Mouse (Mus musculus): Measurements from ENCODE around the gene Aire. TPM values are rescaled to one million over a fixed set of nuclear protein-coding genes. Genes with fewer than 3 reads are reported as not detected.

Gene Aire
- polyA plus RNA-seq (2012; ENCODE audit: low replicate concordance), result 3.1 and 8.2 TPM in 2 replicates

DNA sequence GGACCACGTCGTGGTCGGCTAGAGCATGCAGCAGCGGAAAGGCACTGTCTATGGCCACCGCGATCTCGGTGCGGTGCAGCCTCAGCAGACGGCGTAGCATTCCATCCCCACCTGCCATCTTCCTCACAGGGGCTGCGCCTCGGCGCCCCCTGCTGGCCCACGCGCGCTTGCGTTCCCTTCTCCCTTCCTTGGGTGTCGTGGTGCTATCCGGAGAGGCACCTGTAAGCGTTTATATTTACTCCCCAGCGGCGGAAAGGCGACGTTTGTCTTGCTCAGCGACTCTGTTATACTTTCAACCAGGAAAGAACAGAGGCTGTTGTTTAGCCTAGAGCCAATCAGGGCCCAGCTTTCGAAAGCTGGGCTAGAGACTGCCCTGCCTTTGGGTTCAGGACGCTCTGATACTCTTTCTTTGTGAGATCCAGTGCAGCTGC is at the start of gene Aire:
Gene Aire, minus strand, starts transcription at position 205 of the 431 bp plus-strand sequence.

DNA sequence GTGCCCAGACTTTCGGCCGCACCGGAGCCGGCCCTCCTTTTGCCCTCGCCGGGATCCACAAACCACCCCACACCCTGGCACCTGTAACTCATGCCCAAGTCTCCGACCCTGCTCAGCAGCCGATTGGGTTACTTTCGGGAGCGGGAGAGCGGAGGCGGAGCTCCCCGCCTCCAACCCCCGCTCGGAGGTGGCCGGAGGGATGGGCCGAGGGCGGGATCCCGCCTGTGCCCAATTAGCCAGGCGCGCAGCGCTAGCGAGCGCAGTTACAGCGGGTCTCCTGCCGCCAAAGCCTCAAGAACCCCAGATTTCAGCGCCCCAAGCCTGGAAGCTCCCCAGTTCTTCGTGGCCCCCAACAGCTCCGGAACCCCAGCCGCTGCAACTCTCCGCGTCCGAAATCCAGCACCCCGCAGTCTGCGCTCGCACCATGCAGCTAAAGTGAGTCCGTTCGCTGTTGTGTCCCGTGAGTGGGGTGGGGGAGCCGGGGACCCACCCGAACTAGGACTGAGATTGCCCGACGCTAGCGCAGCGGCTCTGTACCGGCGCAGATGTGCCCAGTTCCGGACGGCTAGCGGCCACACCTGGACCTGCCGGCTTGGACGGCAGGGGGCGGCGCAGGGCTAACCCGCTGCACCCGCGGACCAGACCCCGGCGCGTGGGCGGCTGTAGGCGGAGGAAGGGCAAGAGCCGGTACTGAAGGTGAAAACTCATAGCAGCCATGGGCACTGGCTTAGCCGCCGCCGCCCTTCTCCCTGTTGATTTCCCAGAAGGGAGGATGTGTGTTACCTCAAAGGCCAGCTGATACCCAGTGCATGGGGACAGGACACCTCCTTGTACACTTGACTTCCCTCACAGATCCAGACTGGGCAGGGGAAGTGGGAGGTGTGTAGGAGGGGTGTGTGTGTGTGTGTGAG is 25.9 kb upstream of the Aire start, which contains the start of gene Icosl:
Gene Icosl, plus strand, starts transcription at position 202 of the 911 bp plus-strand sequence.

DNA sequence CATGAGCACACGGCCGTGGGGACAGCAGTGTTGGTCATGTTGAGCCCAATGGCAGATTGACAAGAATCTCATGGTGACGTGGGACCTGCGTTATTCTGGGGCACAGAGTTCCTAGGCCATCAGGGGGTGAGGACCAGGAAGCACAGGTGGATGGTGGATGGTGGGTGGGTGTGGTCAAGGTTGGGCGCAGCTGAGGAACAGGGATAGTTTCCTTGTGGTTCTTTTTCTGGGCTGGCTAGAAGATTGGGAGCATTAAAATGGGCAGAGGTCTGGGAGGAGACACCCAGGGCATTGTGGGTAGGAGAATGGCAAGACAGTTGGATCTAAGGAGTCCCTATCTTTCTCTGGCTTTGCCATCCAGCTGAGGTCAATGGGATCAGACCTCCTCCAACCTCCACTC is 1.8 kb downstream of the Aire start, which contains the start of gene Dnmt3l:
Gene Dnmt3l, plus strand, starts transcription at position 301 of the 400 bp plus-strand sequence.

DNA sequence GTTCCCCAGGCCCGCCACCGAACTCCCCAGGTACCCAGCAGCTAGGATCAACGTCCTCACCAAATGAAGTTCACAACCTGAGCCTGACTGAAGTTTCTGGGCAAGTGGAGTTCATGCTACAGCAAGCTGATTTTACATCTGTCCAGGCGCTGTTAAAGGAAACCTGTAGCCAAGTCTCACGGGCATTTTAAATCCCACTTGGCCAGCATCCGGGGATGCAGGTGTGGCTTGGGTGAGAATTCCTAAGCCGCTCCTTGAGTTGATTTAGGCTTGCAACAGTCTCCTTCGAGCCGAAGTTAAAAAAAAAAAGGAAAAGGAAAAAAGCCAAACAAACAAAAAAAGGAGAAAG is 33.5 kb downstream of the Aire start, which contains the start of gene Pfkl:
Gene Pfkl, minus strand, starts transcription at position 139 of the 349 bp plus-strand sequence.

Other genes with a start within 250 kb of the Aire start
- gene Gm9639, start 248.5 kb downstream of the Aire start, polyA plus RNA-seq (2012; ENCODE audit: low replicate concordance), result not detected in 2 replicates
- not detected in 2 replicates for gene Gm19668, start 244.5 kb downstream of the Aire start, polyA plus RNA-seq (2012; ENCODE audit: low replicate concordance)
- not detected in 2 replicates for gene Gm9507, start 231.8 kb downstream of the Aire start, polyA plus RNA-seq (2012; ENCODE audit: low replicate concordance)
- not detected in 2 replicates for gene Gm2696, start 228.9 kb downstream of the Aire start, polyA plus RNA-seq (2012; ENCODE audit: low replicate concordance)
- not detected in 2 replicates for gene Krtap10-4, start 216.5 kb downstream of the Aire start, polyA plus RNA-seq (2012; ENCODE audit: low replicate concordance)
- gene Krtap10-10, start 207.7 kb downstream of the Aire start, polyA plus RNA-seq (2012; ENCODE audit: low replicate concordance), result not detected in 2 replicates
- gene Gm36176, start 196.8 kb downstream of the Aire start, polyA plus RNA-seq (2012; ENCODE audit: low replicate concordance), result not detected in 2 replicates
- gene Gm10318, start 190.8 kb downstream of the Aire start, polyA plus RNA-seq (2012; ENCODE audit: low replicate concordance), result not detected in 2 replicates
- not detected in 2 replicates for gene Gm3285, start 181.6 kb downstream of the Aire start, polyA plus RNA-seq (2012; ENCODE audit: low replicate concordance)
- gene Lrrc3, start 141.1 kb downstream of the Aire start, polyA plus RNA-seq (2012; ENCODE audit: low replicate concordance), result 0.25 and 0.51 TPM in 2 replicates
- 16.4 and 23.4 TPM in 2 replicates for gene Trpm2, start 73.0 kb downstream of the Aire start, polyA plus RNA-seq (2012; ENCODE audit: low replicate concordance)
- gene 1810043G02Rik, start 65.1 kb downstream of the Aire start, polyA plus RNA-seq (2012; ENCODE audit: low replicate concordance), result 25.5 and 26.2 TPM in 2 replicates
- gene Pfkl, start 33.5 kb downstream of the Aire start, polyA plus RNA-seq (2012; ENCODE audit: low replicate concordance), result 39.0 and 77.3 TPM in 2 replicates
- not detected in 2 replicates for gene Dnmt3l, start 1.7 kb downstream of the Aire start, polyA plus RNA-seq (2012; ENCODE audit: low replicate concordance)
- gene Icosl, start 25.7 kb upstream of the Aire start, polyA plus RNA-seq (2012; ENCODE audit: low replicate concordance), result 18.7 and 146 TPM in 2 replicates
- gene D10Jhu81e, start 126.2 kb upstream of the Aire start, polyA plus RNA-seq (2012; ENCODE audit: low replicate concordance), result 62.1 and 68.8 TPM in 2 replicates
- gene Pwp2, start 141.5 kb upstream of the Aire start, polyA plus RNA-seq (2012; ENCODE audit: low replicate concordance), result 5.6 and 10.0 TPM in 2 replicates
- gene Trappc10, start 201.0 kb upstream of the Aire start, polyA plus RNA-seq (2012; ENCODE audit: low replicate concordance), result 53.7 and 141 TPM in 2 replicates

Data from hematopoietic multipotent progenitor cell, adult 10-12 weeks (in vitro differentiated cells).